Comparison of ENCODE assay signal across 25 mouse cellular contexts in the genomic region with DNA sequence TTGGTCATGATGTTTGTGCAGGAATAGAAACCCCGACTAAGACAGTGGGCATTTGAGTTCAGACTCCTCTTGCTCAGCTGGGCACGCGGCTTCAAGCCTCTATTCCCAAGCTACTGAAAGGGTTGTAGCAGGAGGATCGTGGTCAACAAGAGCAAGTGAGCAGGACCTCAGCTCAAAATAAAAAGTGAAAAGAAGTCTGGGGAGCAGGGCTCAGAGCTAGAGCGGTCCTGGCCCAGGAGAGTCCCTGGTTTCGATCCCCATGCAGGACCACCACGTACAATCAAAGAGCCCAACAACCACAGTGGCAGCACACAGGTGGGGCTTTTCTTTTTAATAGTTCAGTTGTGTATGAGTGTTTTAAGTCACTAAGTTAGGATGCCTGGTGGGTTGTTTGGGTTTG.
"Had no signal": no experiment of that assay in that cellular context is flagged by ENCODE, and none has a peak within 500 bp of the region (broad histone marks: within the 10 kb centered on the region; RNA-seq: fewer than 3 reads in every experiment).

No protein-coding gene starts in this region.

- H3K4me2 ChIP-seq: heart, embryonic 12.5 days; hindbrain, embryonic 12.5 days; hindbrain, embryonic 14.5 days; limb, embryonic 12.5 days; liver, embryonic 11.5 days; liver, embryonic 13.5 days had no signal

- H3K9ac ChIP-seq: heart, embryonic 12.5 days; hindbrain, embryonic 12.5 days; hindbrain, embryonic 14.5 days; limb, embryonic 12.5 days; liver, embryonic 13.5 days had no signal

- H3K4me3 ChIP-seq: gastrocnemius, adult 2 months; heart, embryonic 10.5 days; heart, embryonic 12.5 days; hindbrain, embryonic 10.5 days; hindbrain, embryonic 12.5 days; layer of hippocampus, adult 2 months; left cerebral cortex, adult 2 months; limb, embryonic 10.5 days; limb, embryonic 12.5 days; liver, embryonic 13.5 days had no signal

- ATAC-seq: hindbrain, embryonic 16.5 days; inflammation-experienced regulatory T-cells, adult 6 months; intestine, postnatal 0 days had no signal

- H3K4me1 ChIP-seq: liver, embryonic 13.5 days had no signal

- DNase-seq: gastrocnemius, adult 2 months; gastrocnemius, postnatal 10 days; gastrocnemius, postnatal 25 days; heart, postnatal 10 days; heart, postnatal 4 days; kidney, adult 18-20 months; kidney, adult 8-10 months; kidney, postnatal 10 days; kidney, postnatal 25 days; kidney, postnatal 4 days; liver; liver, embryonic 13.5 days had no signal

- H3K27ac ChIP-seq: gastrocnemius, adult 2 months; heart, embryonic 10.5 days; hindbrain, embryonic 10.5 days; hindbrain, embryonic 12.5 days; hindbrain, embryonic 14.5 days; left cerebral cortex, adult 2 months; limb, embryonic 10.5 days; limb, embryonic 12.5 days; liver, embryonic 13.5 days had no signal

- H3K36me3 ChIP-seq: heart, embryonic 10.5 days; heart, embryonic 12.5 days; hindbrain, embryonic 10.5 days; hindbrain, embryonic 12.5 days; limb, embryonic 10.5 days; limb, embryonic 12.5 days; liver, embryonic 13.5 days had no signal

- H3K27me3 ChIP-seq: heart, embryonic 12.5 days; hindbrain, embryonic 12.5 days; limb, embryonic 12.5 days; liver, embryonic 13.5 days had no signal

- H3K9me3 ChIP-seq: heart, embryonic 10.5 days; heart, embryonic 12.5 days; hindbrain, embryonic 10.5 days; hindbrain, embryonic 12.5 days; limb, embryonic 10.5 days; limb, embryonic 12.5 days; liver, embryonic 13.5 days had no signal
